Mouse (Mus musculus) spleen, adult 2 months (tissue): ENCODE data around the gene Popdc3. TPM values are rescaled to one million over a fixed set of nuclear protein-coding genes. Genes with fewer than 3 reads are reported as not detected.
"Not testable (repeated sequence)": the region's sequence is repeated elsewhere in the genome, so short reads cannot be mapped to it uniquely, and the experiment has no call there.

Experiments used
- DNase-seq, 2 experiments: peaks; one replicate each; pipeline versions ENCODE4 v3.0.0 to v3.0.0-alpha.2; 2012 to 2021; ENCODE audit warnings: low spot score in 2 of 2, low read depth in 1 of 2
- H3K27ac ChIP-seq: fragments of 200-500 bp; 2 replicates; pipeline ENCODE4 v1.5.1; 2012; ENCODE audit warnings: low read length, inconsistent platforms; ENCODE audit not compliant: insufficient read depth
- H3K27me3 ChIP-seq: fragments of 200-500 bp; 2 replicates; pipeline ENCODE4 v1.6.1; 2012; ENCODE audit warnings: mild to moderate bottlenecking, moderate library complexity, low read length, inconsistent platforms; ENCODE audit not compliant: control insufficient read depth, insufficient read depth
- H3K36me3 ChIP-seq: fragments of 200-500 bp; 2 replicates; pipeline ENCODE4 v1.6.1; 2012; ENCODE audit warnings: mild to moderate bottlenecking, low read length, inconsistent platforms; ENCODE audit not compliant: control insufficient read depth, insufficient read depth
- H3K4me1 ChIP-seq: fragments of 200-500 bp; 2 replicates; pipeline ENCODE4 v1.6.1; 2011; ENCODE audit warnings: inconsistent platforms; ENCODE audit not compliant: control insufficient read depth, insufficient read depth, insufficient read length
- H3K4me3 ChIP-seq: fragments of 200-500 bp; 2 replicates; pipeline ENCODE4 v1.5.1; 2011; ENCODE audit warnings: mild to moderate bottlenecking, inconsistent platforms; ENCODE audit not compliant: insufficient read depth, insufficient read length; ENCODE audit errors: extremely low read depth
- CTCF ChIP-seq: fragments of 200-500 bp; IDR thresholded peaks from 2 replicates; pipeline ENCODE4 v1.5.1; 2011; ENCODE audit warnings: mild to moderate bottlenecking, inconsistent platforms; ENCODE audit not compliant: insufficient read depth, insufficient read length, insufficient replicate concordance; ENCODE audit errors: extremely low read depth
- POLR2A ChIP-seq: fragments of 200-500 bp; IDR thresholded peaks from 2 replicates; pipeline ENCODE4 v1.6.1; 2011; ENCODE audit warnings: low read depth, low read length, inconsistent platforms
- WGBS: fragments of 180-500 bp; shearing (Covaris S2); methylation state at CpG from one replicate; pipeline ENCODE4 v1.1.7; 2018; 5-methylcytosine and 5-hydroxymethylcytosine counted together
- polyA plus RNA-seq: library from polyadenylated mRNA; depleted of rRNA; stranded (reverse); fragments of >200 nt; gene quantifications from 2 replicates; pipeline ENCODE4 v1.2.3, GENCODE M21; 2012

Gene Popdc3
- polyA plus RNA-seq, 1 experiment: 0.46 TPM

- TF ChIP-seq CTCF: no peak
- no peak for TF ChIP-seq POLR2A
- H3K27me3 ChIP-seq: peaks cover 7% of the 10 kb centered on the region
- no peak within 1 kb of the TSS for H3K27ac ChIP-seq
- peaks cover 2% of the 10 kb centered on the region; the same call in 1 of the 2 replicates for H3K4me1 ChIP-seq
- 3% methylated on average over 103 of the region's 116 CpGs for WGBS
- peak within 1 kb of the TSS; percentile 14 for H3K4me3 ChIP-seq
- no peak for DNase-seq
- no peaks in the 10 kb centered on the region for H3K36me3 ChIP-seq
These were observed 157.8 kb downstream of the Popdc3 start, which contains the start of gene Bves for GRCm38 (mm10) chr10:45335434-45336422. Gene Bves (plus strand): TSS chr10:45335772.

- Histone ChIP-seq H3K36me3 (no peaks in the 10 kb centered on the region), H3K27me3 (peaks cover 7% of the 10 kb centered on the region), H3K4me1 (peaks cover 2% of the 10 kb centered on the region; the same call in 1 of the 2 replicates), H3K4me3 (no peak overlapping the region), H3K27ac (no peak overlapping the region)
- DNase-seq: no peak
- WGBS: 88% methylated on average over 7 of the region's 7 CpGs
- TF ChIP-seq CTCF (no peak), POLR2A (no peak)
These were observed 161.2 kb downstream of the Popdc3 start for GRCm38 (mm10) chr10:45339106-45339505.

- Histone ChIP-seq H3K27me3 (no peaks in the 10 kb centered on the region), H3K27ac (no peak overlapping the region), H3K4me1 (no peaks in the 10 kb centered on the region), H3K36me3 (no peaks in the 10 kb centered on the region), H3K4me3 (no peak overlapping the region)
- no peak for DNase-seq
- 76% methylated on average over 4 of the region's 4 CpGs for WGBS
- TF ChIP-seq CTCF (no peak), POLR2A (no peak)
These were observed 166.5 kb downstream of the Popdc3 start for GRCm38 (mm10) chr10:45344381-45344780.

GRCm38 (mm10) chr10:45345217-45345616, 167.3 kb downstream of the Popdc3 start:
- H3K27me3 ChIP-seq: no peaks in the 10 kb centered on the region
- TF ChIP-seq CTCF (no peak), POLR2A (no peak)
- H3K27ac ChIP-seq: no peak overlapping the region
- no peak overlapping the region for H3K4me3 ChIP-seq
- WGBS: 90% methylated on average over 9 of the region's 9 CpGs
- DNase-seq: no peak
- no peaks in the 10 kb centered on the region for H3K4me1 ChIP-seq
- no peaks in the 10 kb centered on the region for H3K36me3 ChIP-seq

- not testable (repeated sequence) for H3K4me3 ChIP-seq, DNase-seq, H3K27ac ChIP-seq, H3K4me1 ChIP-seq, H3K27me3 ChIP-seq, H3K36me3 ChIP-seq
- WGBS: 87% methylated on average over 3 of the region's 3 CpGs
These were observed 170.2 kb downstream of the Popdc3 start for GRCm38 (mm10) chr10:45348143-45348542.

- no peaks in the 10 kb centered on the region for H3K4me1 ChIP-seq
- no peaks in the 10 kb centered on the region for H3K36me3 ChIP-seq
- H3K27ac ChIP-seq: no peak overlapping the region
- TF ChIP-seq POLR2A (no peak), CTCF (no peak)
- no peak for DNase-seq
- no peaks in the 10 kb centered on the region for H3K27me3 ChIP-seq
- no peak overlapping the region for H3K4me3 ChIP-seq
- 87% methylated on average over 6 of the region's 6 CpGs for WGBS
These were observed 178.2 kb downstream of the Popdc3 start for GRCm38 (mm10) chr10:45356091-45356490.

- Histone ChIP-seq H3K27me3 (no peaks in the 10 kb centered on the region), H3K4me3 (no peak overlapping the region), H3K36me3 (no peaks in the 10 kb centered on the region), H3K27ac (no peak overlapping the region), H3K4me1 (no peaks in the 10 kb centered on the region)
- TF ChIP-seq CTCF: no peak
- TF ChIP-seq POLR2A: no peak
- 67% methylated on average over 5 of the region's 5 CpGs for WGBS
- no peak for DNase-seq
These were observed 185.5 kb downstream of the Popdc3 start for GRCm38 (mm10) chr10:45363396-45363795.
